Mouse (Mus musculus) midbrain, embryonic 14.5 days (tissue): ENCODE results near the gene Timm10. TPM values are rescaled to one million over a fixed set of nuclear protein-coding genes. Genes with fewer than 3 reads are reported as not detected.

ENCODE experiments used
- ATAC-seq: fragments of 200-750 bp; cut with Nextera tagmentation; 2 replicates; pipeline ENCODE4 v1.8.0; 2017; ENCODE audit warnings: moderate number of reproducible peaks, moderate library complexity; ENCODE audit not compliant: low FRiP score, low TSS enrichment
- DNase-seq: peaks from one replicate; pipeline ENCODE4 v3.0.0-alpha.2; 2015
- H3K27ac ChIP-seq: fragments of 300-500 bp; sonication (generic); replicated peaks from 2 replicates; pipeline ENCODE4 v1.5.1; 2014; ENCODE audit warnings: mild to moderate bottlenecking, low read depth, low read length, moderate library complexity
- H3K27me3 ChIP-seq: fragments of 300-500 bp; sonication (generic); 2 replicates; pipeline ENCODE4 v1.6.1; 2014; ENCODE audit warnings: low read length, control low read depth, mixed read lengths; ENCODE audit not compliant: control insufficient read depth, insufficient read depth
- H3K36me3 ChIP-seq: fragments of 300-500 bp; sonication (generic); 2 replicates; pipeline ENCODE4 v1.6.1; 2014; ENCODE audit warnings: low read length, control low read depth; ENCODE audit not compliant: control insufficient read depth, insufficient read depth
- H3K4me1 ChIP-seq: fragments of 300-500 bp; sonication (generic); 2 replicates; pipeline ENCODE4 v1.6.1; 2014; ENCODE audit warnings: mild to moderate bottlenecking, antibody characterized with exemption, low read length, control low read depth; ENCODE audit not compliant: control insufficient read depth, insufficient read depth
- H3K4me2 ChIP-seq: fragments of 300-500 bp; sonication (generic); 2 replicates; pipeline ENCODE4 v1.6.1; 2014; ENCODE audit warnings: mild to moderate bottlenecking, low read length, moderate library complexity
- H3K4me3 ChIP-seq: fragments of 300-500 bp; sonication (generic); replicated peaks from 2 replicates; pipeline ENCODE4 v1.5.1; 2014; ENCODE audit warnings: low read depth, low read length
- H3K9ac ChIP-seq: fragments of 300-500 bp; sonication (generic); replicated peaks from 2 replicates; pipeline ENCODE4 v1.6.1; 2014; ENCODE audit warnings: mild to moderate bottlenecking, low read length, moderate library complexity
- H3K9me3 ChIP-seq: fragments of 300-500 bp; sonication (generic); 2 replicates; pipeline ENCODE4 v1.6.1; 2016; ENCODE audit warnings: low read length, control low read depth, mixed read lengths; ENCODE audit not compliant: control insufficient read depth
- WGBS: fragments of 180-500 bp; shearing (Covaris S2); extraction: QIAGEN DNeasy Blood & Tissue Kit; methylation state at CpG from one replicate; pipeline ENCODE4 v1.1.7; 2014; 5-methylcytosine and 5-hydroxymethylcytosine counted together
- polyA plus RNA-seq: library from polyadenylated mRNA; unstranded; fragments of >200 nt; fragmentation: Nextera tagmentation; extraction: Ambion mirVana; gene quantifications from 2 replicates; pipeline ENCODE4 v1.2.1, GENCODE M21; 2014

Timm10 gene
- polyA plus RNA-seq, 1 experiment from 2014 or later: 58.6 TPM

DNA sequence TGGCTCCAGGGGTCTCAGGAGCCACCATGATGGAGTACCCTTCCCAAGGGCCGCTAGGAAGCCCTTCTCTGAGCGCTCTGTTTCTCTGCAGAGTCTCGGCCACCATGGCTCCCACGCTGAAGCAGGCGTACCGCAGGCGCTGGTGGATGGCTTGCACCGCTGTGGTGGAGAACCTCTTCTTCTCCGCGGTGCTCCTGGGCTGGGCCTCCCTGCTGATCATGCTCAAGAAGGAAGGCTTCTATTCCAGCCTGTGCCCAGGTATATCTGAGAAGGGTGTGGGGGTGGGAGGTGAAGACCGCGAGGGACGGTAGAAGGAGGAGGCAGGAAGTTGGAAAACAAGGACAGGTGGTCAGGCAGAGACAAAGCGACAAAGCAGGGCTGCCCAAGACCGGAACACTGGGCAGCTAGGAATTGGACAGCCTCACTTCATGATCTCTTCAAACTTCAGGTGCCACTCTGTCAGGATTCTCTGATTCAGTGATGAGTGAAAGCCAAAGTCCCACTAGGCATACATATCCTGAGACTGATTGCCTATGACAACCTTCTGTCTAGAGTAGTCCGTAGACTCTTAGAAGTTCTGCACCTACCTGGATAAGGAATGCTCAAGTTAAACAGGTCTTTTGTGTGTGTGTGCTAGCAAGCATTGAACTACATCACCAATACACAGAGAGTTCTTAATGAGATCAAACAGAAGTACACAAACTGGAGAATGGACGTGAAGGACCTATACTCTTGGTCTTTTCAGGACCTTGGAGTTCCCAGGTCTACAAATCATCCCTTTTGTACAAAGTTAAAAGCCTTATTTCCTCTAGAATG lies 14.2 kb downstream of the Timm10 start:
- Histone ChIP-seq H3K4me2 (peak overlapping the region; percentile 88), H3K36me3 (no peaks in the 10 kb centered on the region), H3K4me3 (peak overlapping the region; percentile 50), H3K27me3 (peaks cover 44% of the 10 kb centered on the region), H3K4me1 (peaks cover 14% of the 10 kb centered on the region), H3K9me3 (no peaks in the 10 kb centered on the region), H3K27ac (no peak overlapping the region), H3K9ac (peak overlapping the region; percentile 50; the same call in 1 of the 2 replicates)
- ATAC-seq (no peak; the same call in 1 of the 2 replicates), DNase-seq (no peak)
- 11% methylated on average over 17 of the region's 17 CpGs for WGBS

DNA sequence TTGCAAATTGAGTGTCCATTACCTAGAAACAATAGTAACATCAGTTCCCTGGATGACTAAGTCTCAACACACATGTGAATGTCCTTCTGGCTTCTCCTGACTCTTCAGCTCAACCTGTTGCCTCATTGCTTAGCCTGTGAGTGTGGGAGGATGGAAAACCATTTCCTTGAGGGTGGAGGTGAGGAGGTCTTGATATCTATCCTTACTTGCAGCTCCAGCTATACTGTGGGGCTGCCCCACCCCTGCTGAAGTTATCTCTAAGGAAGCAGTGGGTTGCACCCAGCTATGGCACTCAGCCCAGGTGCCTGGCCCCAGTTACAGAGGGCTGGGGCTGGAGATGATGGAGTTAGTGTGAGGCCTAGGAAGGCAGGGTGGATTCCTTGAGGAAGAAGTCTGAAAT lies 15.1 kb downstream of the Timm10 start:
- no peak for ATAC-seq
- Histone ChIP-seq H3K36me3 (no peaks in the 10 kb centered on the region), H3K9me3 (no peaks in the 10 kb centered on the region), H3K27ac (no peak overlapping the region), H3K27me3 (peaks cover 44% of the 10 kb centered on the region), H3K4me1 (peaks cover 14% of the 10 kb centered on the region), H3K4me2 (no peak overlapping the region), H3K4me3 (no peak overlapping the region), H3K9ac (no peak overlapping the region)
- DNase-seq: no peak

DNA sequence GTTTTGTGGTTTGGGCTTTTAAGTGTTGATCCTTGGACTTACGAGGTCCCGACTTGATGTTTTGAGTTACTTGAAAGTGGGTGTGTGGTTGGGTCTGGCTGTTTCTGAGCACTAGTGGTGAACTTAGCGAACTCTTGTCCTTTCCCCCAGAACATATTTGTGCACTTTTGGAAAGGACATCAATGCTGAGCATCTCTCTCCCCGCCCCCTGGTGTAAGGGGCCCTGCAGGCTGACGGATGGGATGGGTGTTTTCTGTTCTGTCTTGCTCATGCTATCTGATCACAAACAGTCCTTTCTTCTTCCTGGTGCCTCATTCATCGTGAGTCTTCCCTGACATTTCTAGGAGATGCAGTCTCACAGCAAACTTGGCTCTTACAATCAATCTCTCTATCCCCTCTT lies 16.9 kb downstream of the Timm10 start:
- H3K4me2 ChIP-seq: no peak overlapping the region
- DNase-seq (no peak), ATAC-seq (no peak)
- no peaks in the 10 kb centered on the region for H3K36me3 ChIP-seq
- no peak overlapping the region for H3K9ac ChIP-seq
- H3K4me1 ChIP-seq: peaks cover 14% of the 10 kb centered on the region
- 95% methylated on average over 6 of the region's 6 CpGs for whole genome bisulfite sequencing
- peaks cover 28% of the 10 kb centered on the region for H3K27me3 ChIP-seq
- no peak overlapping the region for H3K4me3 ChIP-seq
- H3K27ac ChIP-seq: no peak overlapping the region
- no peaks in the 10 kb centered on the region for H3K9me3 ChIP-seq

DNA sequence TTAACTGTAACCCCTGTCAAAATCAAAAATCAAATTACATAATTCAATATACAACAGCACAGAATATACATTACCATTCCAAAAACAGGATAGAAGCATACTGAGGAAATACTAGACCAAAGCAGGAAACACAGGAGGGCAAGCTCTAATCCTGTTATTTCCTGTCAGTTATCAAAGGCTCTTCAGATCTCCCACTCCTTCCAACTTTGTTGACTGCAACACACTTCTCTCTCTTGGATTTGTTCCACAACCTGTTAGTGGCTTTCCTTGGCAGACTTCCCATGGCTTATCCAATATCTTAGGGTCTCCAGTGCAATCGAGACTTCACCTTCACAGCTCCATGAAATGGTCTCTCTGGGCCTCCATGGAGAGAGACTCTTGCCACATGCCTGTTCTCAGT lies 18.4 kb downstream of the Timm10 start:
- WGBS: 93% methylated on average over 1 of the region's 1 CpGs
- no peak overlapping the region for H3K27ac ChIP-seq
- ATAC-seq: no peak
- H3K27me3 ChIP-seq: peaks cover 12% of the 10 kb centered on the region
- no peaks in the 10 kb centered on the region for H3K36me3 ChIP-seq
- H3K4me2 ChIP-seq: no peak overlapping the region
- no peak overlapping the region for H3K4me3 ChIP-seq
- no peaks in the 10 kb centered on the region for H3K9me3 ChIP-seq
- peaks cover 5% of the 10 kb centered on the region; the same call in 1 of the 2 replicates for H3K4me1 ChIP-seq
- DNase-seq: no peak
- no peak overlapping the region for H3K9ac ChIP-seq

DNA sequence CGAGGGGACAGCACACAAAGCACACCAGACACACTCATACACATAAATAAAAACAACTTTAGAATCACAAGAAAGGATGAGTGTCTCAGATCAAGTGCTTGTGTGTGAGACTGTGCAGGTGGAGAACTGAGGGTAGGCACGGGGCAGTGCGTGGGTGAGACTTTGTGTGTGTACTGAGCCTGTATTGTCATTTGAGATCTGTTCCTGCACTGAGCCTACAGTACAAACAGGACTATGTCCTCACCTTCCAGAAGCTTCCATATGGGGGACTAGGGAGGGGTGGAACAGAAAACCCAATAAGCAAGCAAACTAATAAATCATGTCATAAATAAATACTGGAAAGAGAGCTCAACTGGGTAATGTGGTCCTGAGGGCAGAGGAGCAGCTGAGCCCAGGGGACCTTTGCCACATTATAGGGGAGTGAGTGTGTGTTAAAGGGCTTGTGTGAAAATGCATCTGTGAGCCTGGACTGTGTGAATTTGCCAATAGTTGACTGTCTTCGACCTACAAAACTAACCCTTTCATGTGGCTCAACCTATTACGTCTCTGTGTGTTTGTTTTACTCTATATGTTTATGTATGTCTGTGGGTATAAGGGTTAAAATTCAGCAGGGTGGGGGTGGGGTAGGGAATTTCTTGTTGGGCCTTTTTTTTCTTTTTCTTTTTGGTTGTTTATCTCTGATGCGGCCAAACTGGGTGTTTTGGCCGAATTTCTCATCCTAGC lies 23.8 kb downstream of the Timm10 start:
- Histone ChIP-seq H3K4me3 (no peak overlapping the region), H3K4me1 (no peaks in the 10 kb centered on the region), H3K36me3 (no peaks in the 10 kb centered on the region), H3K4me2 (no peak overlapping the region), H3K27me3 (no peaks in the 10 kb centered on the region), H3K9ac (no peak overlapping the region), H3K9me3 (no peaks in the 10 kb centered on the region), H3K27ac (no peak overlapping the region)
- DNase-seq (no peak), ATAC-seq (no peak)
- WGBS: 62% methylated on average over 7 of the region's 7 CpGs

DNA sequence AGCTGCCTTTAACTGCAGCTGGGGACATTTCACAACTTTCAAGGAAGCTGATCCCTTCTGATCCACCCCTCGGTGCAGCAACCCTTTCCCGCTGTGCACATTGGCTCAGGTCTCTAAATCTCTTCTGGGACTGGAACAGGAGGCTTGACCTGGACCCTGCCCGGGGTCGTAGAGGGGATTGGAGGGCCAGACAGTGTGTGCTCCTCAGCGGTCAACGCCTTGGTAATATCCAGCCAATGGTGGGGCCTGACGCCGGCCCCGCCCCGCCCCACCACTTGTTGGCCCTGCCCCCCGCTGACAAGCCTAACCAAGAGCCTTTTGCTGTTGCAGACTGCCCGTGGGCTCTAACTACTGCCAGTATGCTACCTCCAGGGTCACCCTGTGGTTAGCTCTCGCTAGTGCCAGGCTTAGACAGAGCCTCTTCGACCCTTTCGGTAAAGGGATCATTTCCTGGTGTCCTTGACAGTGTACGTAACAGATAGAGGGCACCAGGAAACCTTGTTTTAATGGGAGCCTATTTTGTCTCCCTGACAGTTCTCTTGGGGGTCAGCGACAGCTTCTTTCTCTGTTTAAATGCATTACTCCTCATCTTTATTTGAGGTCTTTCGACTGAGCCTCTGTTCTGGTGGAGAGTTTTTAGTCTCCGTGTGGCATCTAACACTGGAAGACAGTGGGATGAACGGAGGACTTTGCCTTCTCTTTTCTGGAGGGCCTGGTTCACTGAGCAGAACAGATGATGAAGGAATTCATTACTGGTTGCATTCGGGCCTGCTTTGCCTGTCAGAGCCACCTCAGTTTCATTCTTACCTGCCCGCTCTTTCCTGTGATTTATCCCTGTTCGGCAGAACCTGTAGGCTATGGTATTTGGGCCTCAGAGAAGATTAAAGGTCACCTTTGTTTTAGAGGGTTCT lies 24.6 kb downstream of the Timm10 start:
- Histone ChIP-seq H3K4me1 (no peaks in the 10 kb centered on the region), H3K9me3 (no peaks in the 10 kb centered on the region), H3K27me3 (no peaks in the 10 kb centered on the region), H3K4me3 (no peak overlapping the region), H3K27ac (no peak overlapping the region), H3K4me2 (peak overlapping the region; percentile 19), H3K36me3 (no peaks in the 10 kb centered on the region), H3K9ac (no peak overlapping the region)
- WGBS: 34% methylated on average over 23 of the region's 23 CpGs
- DNase-seq: no peak
- no peak for ATAC-seq

DNA sequence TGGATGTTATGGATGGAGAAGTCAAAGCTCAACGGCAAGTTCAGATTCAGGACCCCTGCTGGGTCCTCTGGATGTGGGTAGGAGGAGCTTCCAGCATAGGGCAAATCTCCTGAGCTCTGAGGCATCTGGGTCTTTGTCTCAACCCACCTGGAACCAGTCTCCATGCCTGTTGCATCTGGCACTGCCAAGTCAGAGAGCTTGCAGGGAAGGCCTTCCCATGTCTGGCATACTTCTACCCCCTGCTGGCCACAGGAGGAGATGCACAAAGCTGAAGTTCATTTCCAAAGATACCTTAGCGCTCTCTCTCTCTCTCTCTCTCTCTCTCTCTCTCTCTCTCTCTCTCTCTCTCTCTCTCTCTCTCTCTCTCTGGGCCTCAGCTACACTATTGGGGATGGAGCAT lies 28.9 kb downstream of the Timm10 start:
- Histone ChIP-seq H3K9me3 (no peaks in the 10 kb centered on the region), H3K4me3 (no peak overlapping the region), H3K27ac (no peak overlapping the region), H3K36me3 (no peaks in the 10 kb centered on the region), H3K9ac (no peak overlapping the region), H3K4me2 (no peak overlapping the region), H3K4me1 (no peaks in the 10 kb centered on the region), H3K27me3 (no peaks in the 10 kb centered on the region)
- WGBS: 68% methylated on average over 2 of the region's 2 CpGs
- ATAC-seq (peak; percentile 54; the same call in 1 of the 2 replicates), DNase-seq (peak; percentile 76)

DNA sequence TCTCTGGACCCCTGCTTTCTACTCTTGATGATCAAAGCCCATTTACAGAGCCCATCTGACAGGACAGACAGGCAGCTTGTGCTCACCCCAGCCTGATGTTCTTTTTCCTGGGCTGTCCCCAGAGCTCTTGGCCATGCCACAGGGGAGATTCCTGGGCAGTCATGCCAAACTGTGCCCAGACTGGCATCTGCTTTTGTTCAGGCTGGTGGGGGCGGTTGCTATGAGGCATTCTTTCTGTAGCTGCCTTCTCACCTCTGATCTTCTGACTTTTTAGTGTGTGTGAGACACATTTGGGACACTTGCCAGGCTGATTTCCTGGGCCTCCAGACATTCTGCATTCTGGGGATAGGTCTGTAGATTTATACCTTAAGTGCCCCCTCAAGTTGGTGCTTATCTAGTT lies 31.8 kb downstream of the Timm10 start:
- H3K9ac ChIP-seq: no peak overlapping the region
- no peaks in the 10 kb centered on the region for H3K27me3 ChIP-seq
- H3K9me3 ChIP-seq: no peaks in the 10 kb centered on the region
- no peak overlapping the region for H3K4me2 ChIP-seq
- H3K36me3 ChIP-seq: no peaks in the 10 kb centered on the region
- no peak for DNase-seq
- WGBS: 97% methylated on average over 1 of the region's 1 CpGs
- H3K27ac ChIP-seq: no peak overlapping the region
- no peak for ATAC-seq
- no peaks in the 10 kb centered on the region for H3K4me1 ChIP-seq
- H3K4me3 ChIP-seq: no peak overlapping the region
